Mouse (Mus musculus) hindlimb bud, embryonic 11.5 days (tissue): ENCODE results near the gene Palm3.
A peak's percentile ranks its signal among the peaks of the same experiment; 100 is the strongest.
"Not testable (repeated sequence)": the region's sequence is repeated elsewhere in the genome, so short reads cannot be mapped to it uniquely, and the experiment has no call there.

ENCODE experiments used
- DNase-seq: peaks from one replicate; pipeline ENCODE4 v3.0.0-alpha.2; 2012; ENCODE audit warnings: low read depth, low spot score; ENCODE audit errors: extremely low spot score

The Palm3 gene

DNA sequence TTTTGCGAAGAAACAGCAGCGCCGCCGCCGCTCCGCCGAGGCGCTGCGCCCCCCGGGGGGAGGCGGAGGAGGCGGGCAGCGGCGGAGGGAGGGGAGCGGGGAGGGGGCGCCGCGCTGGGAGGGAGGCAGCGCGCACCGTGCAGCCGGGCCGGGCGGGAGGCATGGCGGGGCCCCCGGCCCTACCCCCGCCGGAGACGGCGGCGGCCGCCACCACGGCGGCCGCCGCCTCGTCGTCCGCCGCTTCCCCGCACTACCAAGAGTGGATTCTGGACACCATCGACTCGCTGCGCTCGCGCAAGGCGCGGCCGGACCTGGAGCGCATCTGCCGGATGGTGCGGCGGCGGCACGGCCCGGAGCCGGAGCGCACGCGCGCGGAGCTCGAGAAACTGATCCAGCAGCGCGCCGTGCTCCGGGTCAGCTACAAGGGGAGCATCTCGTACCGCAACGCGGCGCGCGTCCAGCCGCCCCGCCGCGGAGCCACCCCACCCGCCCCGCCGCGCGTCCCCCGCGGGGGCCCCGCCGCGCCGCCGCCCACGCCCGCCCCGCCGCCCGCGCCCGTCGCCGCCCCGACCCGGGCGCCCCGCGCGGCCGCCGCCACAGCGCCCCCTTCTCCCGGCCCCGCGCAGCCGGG is 23.6 kb upstream of the Palm3 start, which contains the start of gene Samd1:
TSS of gene Samd1 (plus strand) at position 162 of the 631 bp plus-strand sequence.
- no peak for DNase-seq

DNA sequence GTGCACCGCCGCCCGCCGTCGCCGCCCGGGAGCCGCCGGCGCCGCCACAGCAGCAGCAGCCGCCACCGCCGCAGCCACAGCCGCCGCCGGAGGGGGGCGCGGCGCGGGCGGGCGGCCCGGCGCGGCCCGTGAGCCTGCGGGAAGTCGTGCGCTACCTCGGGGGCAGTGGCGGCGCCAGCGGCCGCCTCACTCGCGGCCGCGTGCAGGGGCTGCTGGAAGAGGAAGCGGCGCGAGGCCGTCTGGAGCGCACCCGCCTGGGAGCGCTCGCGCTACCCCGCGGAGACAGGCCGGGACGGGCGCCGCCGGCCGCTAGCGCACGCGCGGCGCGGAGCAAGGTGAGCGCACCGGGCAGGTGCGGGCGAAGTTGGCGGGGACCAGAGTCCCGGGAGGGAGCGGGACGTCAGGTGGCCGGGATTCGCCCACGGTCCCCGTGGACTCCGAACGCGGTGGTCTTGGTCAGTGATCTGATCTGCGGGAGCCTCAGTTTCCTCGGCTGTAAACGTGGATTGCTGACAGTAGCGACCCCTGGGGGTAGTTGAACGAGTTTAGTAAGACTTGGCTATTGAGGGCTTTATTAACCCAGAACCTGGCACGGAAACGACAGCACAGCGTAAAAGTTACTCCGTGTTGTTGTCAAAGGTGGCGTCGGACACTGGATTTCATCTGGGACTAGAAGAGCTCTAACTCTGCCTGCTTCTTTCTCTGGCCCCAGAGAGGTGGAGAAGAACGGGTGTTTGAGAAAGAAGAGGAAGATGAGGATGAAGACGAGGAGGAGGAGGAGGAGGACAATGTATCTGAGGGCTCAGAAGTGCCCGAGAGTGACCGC is 22.8 kb upstream of the Palm3 start:
- DNase-seq, result no peak

DNA sequence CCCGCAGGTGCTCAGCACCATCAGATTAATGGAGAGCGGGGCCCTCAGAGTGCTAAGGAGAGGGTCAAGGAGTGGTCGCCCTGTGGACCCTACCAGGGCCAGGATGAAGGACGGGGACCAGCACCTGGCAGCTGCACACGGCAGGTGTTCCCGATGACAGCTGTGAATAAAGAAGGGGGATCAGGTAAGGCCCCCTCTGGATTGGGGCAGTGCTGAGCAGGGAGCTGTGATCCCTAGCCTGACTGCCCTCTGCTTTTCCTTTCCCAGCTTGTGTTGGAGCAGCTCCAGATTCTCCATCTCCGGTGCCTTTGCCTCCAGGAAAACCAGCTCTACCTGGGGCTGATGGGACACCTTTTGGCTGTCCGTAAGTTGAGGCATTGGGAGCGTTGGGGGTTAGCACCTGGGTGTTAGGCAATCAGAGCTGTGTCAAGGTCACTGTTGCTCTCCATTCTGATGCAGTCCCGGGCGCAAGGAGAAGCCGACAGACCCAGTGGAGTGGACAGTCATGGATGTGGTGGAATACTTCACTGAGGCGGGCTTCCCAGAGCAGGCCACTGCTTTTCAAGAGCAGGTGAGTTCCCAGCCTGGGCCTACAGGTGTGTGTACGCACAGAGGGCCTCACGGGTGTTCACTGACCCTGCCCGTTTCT is 22.1 kb upstream of the Palm3 start:
- no peak for DNase-seq

DNA sequence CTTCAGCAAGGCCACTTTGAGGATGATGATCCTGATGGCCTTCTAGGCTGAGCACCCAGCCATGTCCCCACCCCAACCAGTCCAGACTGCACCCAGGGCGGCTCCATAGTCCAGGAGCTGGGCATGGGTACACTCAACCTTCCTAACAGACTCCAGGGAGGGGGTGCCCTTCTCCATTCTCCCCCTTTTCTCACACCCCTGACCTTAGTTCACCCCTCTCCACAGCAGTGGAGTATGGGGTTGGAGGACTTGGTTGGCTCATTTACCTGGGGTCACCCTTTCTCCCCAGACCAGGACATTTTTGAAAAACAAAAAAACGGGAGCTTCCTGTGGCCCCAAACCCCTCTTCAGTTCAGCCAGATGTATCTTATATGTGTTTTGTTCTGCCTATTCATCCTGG is 21.4 kb upstream of the Palm3 start:
- no peak for DNase-seq

DNA sequence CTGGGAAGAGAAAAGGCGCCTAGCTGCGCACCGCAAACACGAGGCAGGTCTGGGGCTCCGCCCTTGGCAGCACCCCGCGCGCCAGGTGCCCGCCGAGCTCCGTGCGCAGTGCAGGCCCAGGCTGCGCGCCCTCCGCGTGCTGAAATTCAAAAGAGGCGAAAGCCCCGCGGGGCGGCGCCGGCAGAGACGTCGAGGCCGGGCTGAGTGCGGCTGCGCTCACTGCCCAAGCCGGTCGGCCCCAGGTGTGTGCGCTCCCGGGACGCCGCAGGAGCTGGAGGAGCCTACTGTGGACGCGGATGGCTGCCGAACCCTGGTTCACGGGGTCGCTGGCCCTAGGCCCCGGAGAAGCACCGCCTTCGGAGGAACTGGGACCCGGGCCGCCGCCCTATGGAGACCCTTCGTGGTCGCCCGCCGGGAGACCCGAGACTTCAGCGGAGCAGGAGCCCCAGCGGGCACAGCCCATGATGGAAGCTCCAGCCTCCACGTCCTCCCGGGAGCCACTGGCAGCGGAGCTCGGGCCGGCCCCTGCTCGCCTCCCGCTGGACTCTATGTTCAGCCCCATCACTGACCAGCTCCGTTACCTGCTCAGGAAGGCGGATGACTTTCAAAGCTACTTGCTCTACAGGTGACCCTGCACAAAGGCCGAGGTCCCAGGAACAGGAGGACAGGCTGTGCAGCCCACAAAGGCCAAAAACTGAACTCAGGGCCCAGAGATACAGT is 19.8 kb upstream of the Palm3 start, which contains the start of gene 1700067K01Rik:
TSS of gene 1700067K01Rik (plus strand) at position 222 of the 720 bp plus-strand sequence.
- no peak for DNase-seq

DNA sequence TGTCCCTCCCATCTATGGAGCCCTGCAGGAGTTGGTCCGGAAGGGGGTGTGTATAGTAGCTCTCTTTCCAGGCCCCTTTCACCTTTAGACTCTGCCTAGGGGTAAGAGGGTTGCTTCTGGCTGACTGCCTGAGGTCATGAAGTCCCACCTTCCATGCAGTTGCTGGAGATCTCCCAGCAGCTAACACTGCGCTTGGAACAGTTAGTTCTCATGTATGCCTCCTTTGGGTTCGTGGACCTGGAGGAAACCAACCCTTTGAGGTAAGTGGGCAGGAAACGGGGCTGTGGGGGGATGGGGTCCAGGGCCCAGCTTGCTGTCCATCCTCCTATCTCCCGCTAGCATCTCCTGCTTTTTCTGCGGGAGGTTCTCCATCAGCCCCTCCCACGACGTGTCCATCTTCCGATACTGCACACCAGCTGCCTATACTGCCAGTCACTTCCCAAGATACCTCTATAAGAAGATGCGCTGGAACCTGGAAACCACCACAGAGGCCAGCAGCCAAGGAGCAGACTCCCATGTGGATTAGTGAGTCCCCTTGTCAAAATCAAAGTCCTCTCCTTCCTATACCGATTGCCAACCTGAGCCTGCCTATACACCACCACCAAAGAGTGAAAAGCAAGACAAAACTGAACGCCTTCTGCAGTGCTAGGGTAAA is 18.2 kb upstream of the Palm3 start:
- DNase-seq, result no peak

DNA sequence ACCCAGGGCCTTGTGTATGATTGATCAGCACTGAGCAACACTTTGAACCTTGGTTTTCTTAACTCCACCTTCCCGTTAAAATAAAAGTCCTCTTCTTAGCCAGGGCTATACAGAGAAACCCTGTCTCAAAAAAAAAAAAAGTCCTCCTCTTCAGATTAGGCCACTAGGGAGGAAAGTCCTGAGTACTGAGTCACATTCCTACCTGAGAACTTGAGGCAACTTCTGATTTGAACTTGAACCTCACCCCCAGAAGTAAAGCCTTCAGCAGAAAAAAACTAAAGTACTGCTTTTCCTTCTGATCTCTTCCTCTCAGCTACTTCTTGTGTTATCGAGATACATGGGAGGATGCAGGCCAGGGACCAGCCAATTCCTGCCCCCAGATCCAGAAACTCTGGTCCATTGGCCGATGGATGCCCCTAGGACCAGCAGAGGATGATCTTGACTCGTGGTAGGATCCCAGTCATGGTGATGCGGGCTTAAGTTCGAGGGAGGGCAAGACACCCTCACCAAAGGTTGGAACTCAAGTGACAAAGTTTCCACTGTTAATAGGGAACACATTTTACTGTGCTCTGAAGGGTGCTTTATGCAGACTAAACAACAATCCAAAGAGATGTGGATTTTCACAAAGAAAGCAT is 17.5 kb upstream of the Palm3 start:
- no peak for DNase-seq

DNA sequence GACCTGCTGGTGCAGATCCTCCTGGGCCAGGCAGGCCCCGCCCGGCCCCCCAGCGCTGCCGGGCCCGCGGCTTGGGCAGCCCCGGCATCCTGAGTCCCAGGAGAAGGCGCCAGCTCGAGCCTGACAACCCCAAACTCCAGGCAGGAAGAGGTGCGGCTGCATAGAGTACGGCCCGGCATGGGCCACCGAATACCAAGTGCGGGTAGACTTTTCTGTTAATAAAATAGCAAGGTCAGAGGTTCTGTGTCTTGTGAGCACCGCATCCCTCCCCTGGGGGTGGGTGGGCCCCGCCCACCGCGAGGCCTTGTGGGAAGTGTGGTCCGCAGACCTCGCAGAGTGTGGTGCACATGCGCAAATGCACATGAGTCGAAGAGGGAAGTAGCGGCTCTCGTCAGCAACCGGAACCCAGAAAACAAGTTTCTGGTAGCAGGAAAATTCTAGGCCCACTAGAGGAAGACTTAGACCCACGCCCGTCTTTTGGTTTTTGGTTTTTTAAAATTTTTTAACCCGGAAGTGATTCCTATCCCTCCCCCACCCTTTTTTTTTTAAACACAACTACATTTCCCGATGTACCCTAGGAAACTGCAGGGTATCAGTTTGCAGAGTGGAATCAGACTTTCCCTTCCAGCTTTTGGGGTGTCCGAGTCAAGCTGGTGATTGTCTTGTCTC is 16.6 kb upstream of the Palm3 start:
- peak; percentile 80 for DNase-seq

DNA sequence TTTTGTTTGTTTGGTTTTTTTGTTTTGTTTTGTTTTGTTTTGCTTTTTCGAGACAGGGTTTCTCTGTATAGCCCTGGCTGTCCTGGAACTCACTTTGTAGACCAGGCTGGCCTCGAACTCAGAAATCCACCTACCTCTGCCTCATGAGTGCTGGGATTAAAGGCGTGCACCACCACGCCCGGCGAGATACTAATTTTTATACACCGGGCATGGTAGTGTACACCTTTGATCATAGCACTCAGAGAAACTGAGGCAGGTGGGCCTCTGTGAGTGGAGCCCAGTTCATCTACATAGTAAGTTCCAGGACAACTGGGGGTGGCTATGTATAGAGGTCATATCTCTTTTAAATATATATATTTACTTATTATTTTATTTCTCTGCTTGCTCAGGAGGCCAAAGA is 15.8 kb upstream of the Palm3 start:
- not testable (repeated sequence) for DNase-seq

DNA sequence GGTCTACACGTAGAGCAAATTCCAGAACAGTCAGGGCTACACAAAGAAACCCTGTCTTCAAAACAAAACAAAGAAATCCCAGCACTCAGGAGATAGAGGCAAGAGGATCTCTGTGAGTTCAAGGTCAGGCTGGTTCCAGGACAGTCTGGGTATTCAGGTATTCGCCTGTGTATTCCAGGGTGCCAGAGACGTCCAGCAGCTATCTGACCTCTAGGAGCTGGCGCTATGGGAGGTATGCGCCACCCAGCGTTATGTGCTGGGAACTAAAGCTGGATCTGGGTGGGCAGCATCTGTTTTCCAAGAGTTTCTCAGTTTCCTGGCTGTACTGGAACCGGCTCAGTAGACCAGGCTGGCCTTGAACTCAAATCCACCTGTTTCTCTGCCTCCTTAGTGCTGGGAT is 12.9 kb upstream of the Palm3 start:
- no peak for DNase-seq

DNA sequence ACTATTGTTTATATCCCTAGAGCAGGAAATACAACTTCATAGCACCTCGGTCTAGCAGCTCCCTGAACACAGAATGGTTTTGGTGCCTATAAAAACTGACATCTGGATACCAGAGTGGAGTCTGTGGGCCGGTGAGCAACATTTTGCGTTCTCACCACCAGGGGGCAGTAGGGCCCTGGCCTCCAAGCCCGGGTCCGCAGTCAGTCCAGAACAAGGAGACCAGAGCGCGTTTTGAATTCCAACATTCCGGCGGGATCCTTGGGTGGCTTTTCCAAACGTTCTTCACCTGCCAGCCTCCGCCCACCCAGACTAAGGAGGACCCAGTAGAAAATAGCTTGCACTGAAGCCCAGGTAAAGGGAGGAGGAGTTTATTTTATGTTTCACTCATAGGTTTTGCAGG is 11.4 kb upstream of the Palm3 start:
- peak; percentile 81 for DNase-seq

DNA sequence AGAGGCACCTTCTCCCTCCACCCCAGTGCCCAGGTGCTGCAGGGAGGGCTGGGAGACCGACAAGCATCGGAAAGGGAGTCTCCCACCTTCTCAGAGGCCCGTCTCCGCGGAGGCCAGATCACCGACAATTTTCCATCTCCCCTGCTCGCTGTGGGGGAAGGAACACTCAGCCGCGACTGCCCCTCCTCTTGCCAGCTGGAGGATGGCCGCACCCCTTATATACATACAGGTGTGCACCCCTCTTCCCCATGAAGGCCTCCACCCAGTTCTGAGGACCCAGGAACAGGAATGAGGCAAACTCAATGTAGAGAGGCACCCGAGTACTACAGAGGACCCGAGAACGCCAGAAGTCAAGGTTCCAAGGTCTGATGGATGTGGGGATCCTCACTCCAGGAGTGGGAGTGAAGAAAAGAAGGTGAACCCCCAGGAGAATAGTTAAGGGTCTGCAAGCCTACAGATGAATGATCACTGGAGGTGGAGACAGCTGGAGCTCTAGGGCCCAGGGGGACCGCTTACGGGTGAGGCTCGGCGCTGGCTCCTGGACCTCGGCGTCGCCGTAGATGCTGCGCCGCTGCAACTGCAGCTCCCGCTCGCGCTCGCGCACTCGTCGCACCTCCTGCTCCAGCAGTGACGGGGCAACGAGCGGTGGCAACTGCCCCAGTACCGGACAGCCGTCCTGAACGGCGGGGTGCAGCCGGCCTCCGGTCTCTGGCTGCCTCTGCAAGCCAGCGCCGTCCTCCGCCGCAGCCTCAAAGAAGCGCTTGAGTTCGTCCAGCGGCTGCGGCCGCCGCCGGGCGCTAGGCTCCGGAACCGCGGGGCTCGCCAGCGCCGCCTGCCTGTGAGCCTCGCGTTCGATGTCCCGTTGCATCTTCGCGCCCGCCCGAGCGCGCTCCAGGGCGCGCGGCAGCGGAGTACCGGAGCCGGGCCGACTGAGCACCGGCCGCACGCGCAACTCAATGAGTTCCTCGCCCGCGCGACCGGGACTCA is 10.4 kb upstream of the Palm3 start:
- DNase-seq, result no peak

DNA sequence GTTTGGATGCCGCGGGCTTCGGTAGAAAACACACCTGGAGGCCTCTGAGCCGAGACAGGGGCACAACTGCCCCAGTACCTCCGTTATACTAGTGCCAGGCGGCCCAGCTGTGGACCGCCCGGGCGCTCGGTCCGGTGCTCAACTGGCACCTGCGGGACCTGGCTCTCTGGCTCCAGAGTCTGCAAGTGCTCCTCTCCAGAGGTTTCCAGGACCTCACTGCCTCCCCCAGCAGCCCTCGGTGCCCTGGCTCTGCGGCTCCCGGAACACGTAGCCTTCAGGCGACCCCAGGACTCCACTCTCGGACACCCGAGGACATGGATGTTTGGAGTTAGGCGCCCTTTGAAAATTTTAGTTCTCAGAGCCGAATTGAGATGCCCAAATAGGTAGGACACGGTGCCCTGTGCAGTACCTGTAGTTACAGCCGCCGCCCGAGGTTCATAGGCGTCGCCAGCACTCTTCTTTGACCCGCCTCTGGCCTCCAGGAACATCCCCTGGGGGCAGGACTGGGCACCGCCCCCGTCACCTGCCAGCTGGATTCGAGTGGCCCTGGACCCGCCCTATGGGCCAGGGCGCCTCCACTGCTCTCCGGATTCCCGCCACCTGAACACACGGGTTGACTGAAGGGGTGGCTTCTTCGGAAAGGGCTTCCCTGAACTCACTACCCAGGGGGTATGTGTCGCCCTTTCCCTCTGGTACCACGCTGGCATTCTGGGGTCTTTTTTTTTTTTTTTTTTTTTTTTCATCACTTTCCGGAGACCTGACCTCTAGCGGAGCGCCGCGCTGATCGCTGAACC is 9.4 kb upstream of the Palm3 start, which contains the start of gene 2210011C24Rik:
TSS of gene 2210011C24Rik (minus strand) at position 467 of the 794 bp plus-strand sequence.
- DNase-seq, result no peak

DNA sequence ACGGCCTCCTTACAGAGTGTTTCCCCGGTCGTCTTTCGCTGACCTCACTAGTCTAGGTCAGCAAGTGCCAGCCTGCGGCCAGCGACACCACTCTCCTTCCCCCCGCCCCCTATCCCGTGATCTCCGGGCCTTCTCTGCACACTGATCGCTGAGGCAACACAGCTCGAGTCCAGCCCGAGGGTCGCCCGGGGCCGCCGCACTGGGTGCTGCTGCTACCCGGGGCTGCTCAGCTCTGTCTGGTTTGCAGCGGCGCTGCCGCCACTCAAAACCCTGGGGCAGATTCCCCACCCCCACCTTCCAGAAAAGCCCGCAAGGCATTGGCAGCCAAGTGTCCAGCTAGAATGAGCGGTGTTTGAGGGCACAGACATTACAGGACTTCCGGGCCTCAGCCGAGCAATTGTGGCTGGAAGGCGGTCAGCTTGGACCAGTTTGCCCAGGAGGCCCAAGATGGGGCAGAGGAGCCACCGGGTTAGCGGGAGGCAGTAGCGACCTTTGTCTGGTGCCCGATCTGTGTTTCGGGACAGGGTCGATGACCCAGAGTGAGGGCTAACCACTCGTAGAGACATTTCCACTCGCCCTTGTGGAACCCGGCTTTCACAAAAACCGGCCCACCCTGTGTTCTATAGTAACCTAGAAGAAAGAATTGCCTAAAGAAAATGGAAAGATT is 8.6 kb upstream of the Palm3 start:
- no peak for DNase-seq

DNA sequence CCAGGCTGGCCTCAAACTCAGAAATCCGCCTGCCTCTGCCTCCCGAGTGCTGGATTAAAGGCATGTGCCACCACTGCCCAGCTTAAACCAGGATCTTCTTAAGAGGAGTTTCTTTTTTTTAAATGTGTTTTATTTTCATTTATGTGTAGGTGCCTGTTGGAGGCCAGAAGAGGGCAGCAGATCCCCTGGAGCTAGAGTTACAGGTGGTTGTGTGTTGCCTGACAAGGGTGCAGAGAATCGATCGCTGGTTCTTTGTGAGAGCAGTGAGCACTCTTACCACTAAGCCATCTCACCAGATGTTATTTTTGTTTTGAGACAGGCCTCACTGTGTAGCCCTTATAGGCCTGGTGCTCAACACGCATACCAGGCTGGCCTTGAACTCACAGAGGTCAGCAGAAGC is 5.4 kb upstream of the Palm3 start:
- no peak for DNase-seq

DNA sequence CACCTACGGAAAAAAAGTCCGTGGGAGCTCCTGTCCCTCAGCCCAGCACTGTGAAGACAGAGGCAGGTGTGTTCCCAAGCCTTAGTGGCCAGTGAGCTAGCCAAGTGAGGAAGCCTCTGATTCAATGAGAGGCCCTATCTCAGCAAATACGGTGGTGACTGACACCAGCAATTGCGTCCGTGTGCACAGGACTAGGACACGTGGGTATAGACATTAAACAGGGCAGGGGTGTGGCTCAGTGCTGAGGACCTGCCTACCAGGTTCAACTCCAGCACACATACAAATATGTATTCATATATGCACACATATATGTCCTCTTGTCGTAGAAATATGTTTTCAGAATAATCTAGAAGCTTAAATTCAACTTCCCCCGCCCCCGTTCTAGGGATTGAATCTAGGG is 1.5 kb upstream of the Palm3 start:
- DNase-seq, result no peak

DNA sequence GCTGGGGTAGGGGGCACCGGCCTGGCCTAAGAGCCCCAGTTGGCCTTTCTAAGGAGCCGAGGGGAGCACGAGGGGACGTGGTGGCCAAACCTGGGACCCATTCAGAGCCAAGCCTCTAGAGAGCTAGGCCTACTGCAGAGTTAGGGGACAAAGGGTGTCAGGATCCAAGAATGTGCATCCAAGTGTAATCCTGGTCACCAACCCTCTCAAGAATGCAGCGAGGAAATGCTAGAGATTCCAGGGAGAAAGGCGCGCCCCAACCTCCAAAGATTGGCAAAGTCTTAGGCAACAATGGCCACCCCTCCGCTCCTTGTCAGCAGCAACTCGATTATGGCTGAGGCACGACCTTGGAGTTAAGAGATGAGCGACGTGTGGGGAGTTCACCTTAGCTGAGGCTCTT is 298 bp downstream of the Palm3 start:
- no peak for DNase-seq
